Mouse (Mus musculus): ENCODE measurements around the gene Ttc6.
A peak's percentile ranks its signal among the peaks of the same experiment; 100 is the strongest.

Ttc6 gene

GRCm38 (mm10) chr12:57672414-57672813 lies 108.5 kb downstream of the Ttc6 start:
- no peak for DNase-seq

- no peak for DNase-seq
Measured at GRCm38 (mm10) chr12:57684967-57685423, 121.1 kb downstream of the Ttc6 start.

- DNase-seq: no peak
Measured at GRCm38 (mm10) chr12:57709966-57710365, 146.1 kb downstream of the Ttc6 start.

GRCm38 (mm10) chr12:57764720-57765119 lies 200.8 kb downstream of the Ttc6 start:
- DNase-seq: no peak

GRCm38 (mm10) chr12:57776290-57776997 lies 212.5 kb downstream of the Ttc6 start:
- no peak for DNase-seq

- DNase-seq: no peak
Measured at GRCm38 (mm10) chr12:57781926-57782325, 218.0 kb downstream of the Ttc6 start.

- peak; percentile 41 for DNase-seq
Measured at GRCm38 (mm10) chr12:57787471-57787870, 223.6 kb downstream of the Ttc6 start.

Data from lung, postnatal 10 days (tissue).